Mouse (Mus musculus) heart, postnatal 4 days (tissue): ENCODE measurements at regions not wholly inside any gene's neighbourhood (a gene's known extent, or its start where the extent isn't known, plus 50 kb on each side); places are given as distances from the start of the nearest gene placed in this dataset.
A peak's percentile ranks its signal among the peaks of the same experiment; 100 is the strongest.
"Not testable (repeated sequence)": the region's sequence is repeated elsewhere in the genome, so short reads cannot be mapped to it uniquely, and the experiment has no call there.

Source experiments
- DNase-seq: peaks from one replicate; pipeline ENCODE4 v3.0.0; 2021

GRCm38 (mm10) chr14:13055198-13055597, 229.4 kb upstream of the Synpr start:
- DNase-seq: no peak

- not testable (repeated sequence) for DNase-seq
Measured at GRCm38 (mm10) chr14:13042536-13042935, 219.7 kb upstream of the Cadps start.

GRCm38 (mm10) chr14:13041741-13042140, 218.9 kb upstream of the Cadps start:
- no peak for DNase-seq

GRCm38 (mm10) chr14:13040176-13040575, 217.3 kb upstream of the Cadps start:
- no peak for DNase-seq

- no peak for DNase-seq
Measured at GRCm38 (mm10) chr14:13037426-13037825, 214.5 kb upstream of the Cadps start.

GRCm38 (mm10) chr14:13029794-13030193, 206.9 kb upstream of the Cadps start:
- DNase-seq: no peak

- DNase-seq: no peak
Measured at GRCm38 (mm10) chr14:13022744-13023143, 199.9 kb upstream of the Cadps start.

GRCm38 (mm10) chr14:13011099-13011498, 188.2 kb upstream of the Cadps start:
- DNase-seq: no peak

- no peak for DNase-seq
Measured at GRCm38 (mm10) chr14:13000997-13001699, 178.3 kb upstream of the Cadps start.

- peak; percentile 56 for DNase-seq
Measured at GRCm38 (mm10) chr14:12979416-12979815, 156.5 kb upstream of the Cadps start.

- no peak for DNase-seq
Measured at GRCm38 (mm10) chr14:12966441-12966840, 143.6 kb upstream of the Cadps start.

GRCm38 (mm10) chr14:12957896-12958295, 135.0 kb upstream of the Cadps start:
- not testable (repeated sequence) for DNase-seq

- DNase-seq: no peak
Measured at GRCm38 (mm10) chr14:12950922-12951321, 128.0 kb upstream of the Cadps start.

- no peak for DNase-seq
Measured at GRCm38 (mm10) chr14:12938638-12939293, 115.9 kb upstream of the Cadps start.

- DNase-seq: no peak
Measured at GRCm38 (mm10) chr14:12936343-12936742, 113.5 kb upstream of the Cadps start.

GRCm38 (mm10) chr14:12931668-12932384, 108.9 kb upstream of the Cadps start:
- no peak for DNase-seq

- DNase-seq: no peak
Measured at GRCm38 (mm10) chr14:12923617-12924016, 100.7 kb upstream of the Cadps start.

GRCm38 (mm10) chr14:12915431-12915830, 92.6 kb upstream of the Cadps start:
- no peak for DNase-seq

GRCm38 (mm10) chr14:12913956-12914355, 91.1 kb upstream of the Cadps start:
- no peak for DNase-seq

GRCm38 (mm10) chr14:12913421-12913820, 90.5 kb upstream of the Cadps start:
- peak; percentile 5 for DNase-seq

- no peak for DNase-seq
Measured at GRCm38 (mm10) chr14:12877337-12877662, 54.4 kb upstream of the Cadps start.

GRCm38 (mm10) chr14:12876417-12877336, 53.8 kb upstream of the Cadps start:
- no peak for DNase-seq
